Mouse (Mus musculus): ENCODE results near the gene Itgal. TPM values are rescaled to one million over a fixed set of nuclear protein-coding genes. Genes with fewer than 3 reads are reported as not detected.
A peak's percentile ranks its signal among the peaks of the same experiment; 100 is the strongest.
"Not testable (repeated sequence)": the region's sequence is repeated elsewhere in the genome, so short reads cannot be mapped to it uniquely, and the experiment has no call there.

Itgal gene
- polyA plus RNA-seq, 1 experiment from 2014 or later = 1.2 TPM

GRCm38 (mm10) chr7:127366249-127366648 lies 70.2 kb downstream of the Itgal start:
- Histone ChIP-seq H3K4me1 (ENCODE audit: control insufficient read depth, insufficient read depth, low read length) (no peaks in the 10 kb centered on the region), H3K4me3 (ENCODE audit: low read depth, low read length) (no peak overlapping the region), H3K9me3 (ENCODE audit: control insufficient read depth, low read length) (no peaks in the 10 kb centered on the region), H3K9ac (ENCODE audit: low read length) (no peak overlapping the region), H3K27ac (ENCODE audit: low read depth, low read length) (no peak overlapping the region), H3K36me3 (ENCODE audit: control insufficient read depth, insufficient read depth, low read length) (no peaks in the 10 kb centered on the region), H3K27me3 (ENCODE audit: control insufficient read depth, insufficient read depth, low read length) (peaks cover 5% of the 10 kb centered on the region; the same call in 1 of the 2 replicates), H3K4me2 (ENCODE audit: low read depth) (no peak overlapping the region)
- ATAC-seq (ENCODE audit: insufficient read depth, low FRiP score, low TSS enrichment) = no peak
- WGBS = 84% methylated on average over 3 of the region's 3 CpGs
- DNase-seq (ENCODE audit: low spot score) = no peak

DNA sequence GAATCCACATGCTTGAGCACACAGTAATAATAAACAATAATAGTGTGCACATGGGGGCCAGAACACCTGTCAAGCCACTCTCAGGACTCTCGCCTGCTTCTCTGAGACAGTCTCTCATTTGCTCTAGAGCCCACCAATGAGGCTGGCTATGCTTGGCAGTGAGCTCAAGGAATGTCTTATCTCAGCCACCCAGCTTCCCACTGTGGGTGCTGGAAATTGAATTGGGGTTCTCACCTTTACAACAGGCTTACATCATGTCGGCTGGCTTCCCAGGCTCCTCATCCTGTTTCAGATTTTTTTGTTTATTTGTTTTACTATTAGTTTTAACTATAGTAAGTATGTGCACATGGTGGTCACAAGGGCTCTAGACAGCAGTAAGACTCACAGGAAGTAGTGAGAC lies 75.2 kb downstream of the Itgal start:
- H3K4me3 ChIP-seq (ENCODE audit: low read depth, low read length) = no peak overlapping the region
- no peaks in the 10 kb centered on the region for H3K27me3 ChIP-seq (ENCODE audit: control insufficient read depth, insufficient read depth, low read length)
- H3K4me1 ChIP-seq (ENCODE audit: control insufficient read depth, insufficient read depth, low read length) = no peaks in the 10 kb centered on the region
- H3K9ac ChIP-seq (ENCODE audit: low read length) = no peak overlapping the region
- no peaks in the 10 kb centered on the region for H3K9me3 ChIP-seq (ENCODE audit: control insufficient read depth, low read length)
- no peaks in the 10 kb centered on the region for H3K36me3 ChIP-seq (ENCODE audit: control insufficient read depth, insufficient read depth, low read length)
- no peak for ATAC-seq (ENCODE audit: insufficient read depth, low FRiP score, low TSS enrichment)
- H3K4me2 ChIP-seq (ENCODE audit: low read depth) = no peak overlapping the region
- DNase-seq (ENCODE audit: low spot score) = no peak
- 87% methylated on average over 2 of the region's 2 CpGs for WGBS
- H3K27ac ChIP-seq (ENCODE audit: low read depth, low read length) = no peak overlapping the region

GRCm38 (mm10) chr7:127371870-127372269 lies 75.8 kb downstream of the Itgal start:
- not testable (repeated sequence) for H3K27ac ChIP-seq (ENCODE audit: low read depth, low read length); H3K4me2 ChIP-seq (ENCODE audit: low read depth); H3K9ac ChIP-seq (ENCODE audit: low read length); H3K36me3 ChIP-seq (ENCODE audit: control insufficient read depth, insufficient read depth, low read length); H3K4me3 ChIP-seq (ENCODE audit: low read depth, low read length); H3K27me3 ChIP-seq (ENCODE audit: control insufficient read depth, insufficient read depth, low read length); H3K9me3 ChIP-seq (ENCODE audit: control insufficient read depth, low read length); H3K4me1 ChIP-seq (ENCODE audit: control insufficient read depth, insufficient read depth, low read length); DNase-seq (ENCODE audit: low spot score); ATAC-seq (ENCODE audit: insufficient read depth, low FRiP score, low TSS enrichment)
- WGBS = 81% methylated on average over 3 of the region's 3 CpGs

GRCm38 (mm10) chr7:127375271-127376245 lies 79.5 kb downstream of the Itgal start, which contains the start of gene Zfp747:
Gene Zfp747 (minus strand): TSS chr7:127376050.
- H3K27me3 ChIP-seq (ENCODE audit: control insufficient read depth, insufficient read depth, low read length); H3K4me1 ChIP-seq (ENCODE audit: control insufficient read depth, insufficient read depth, low read length); H3K9me3 ChIP-seq (ENCODE audit: control insufficient read depth, low read length); H3K27ac ChIP-seq (ENCODE audit: low read depth, low read length); H3K36me3 ChIP-seq (ENCODE audit: control insufficient read depth, insufficient read depth, low read length): not testable (repeated sequence)
- Histone ChIP-seq H3K4me3 (ENCODE audit: low read depth, low read length) (peak within 1 kb of the TSS; percentile 69), H3K9ac (ENCODE audit: low read length) (peak within 1 kb of the TSS; percentile 75), H3K4me2 (ENCODE audit: low read depth) (peak within 1 kb of the TSS; percentile 75)
- 2% methylated on average over 49 of the region's 49 CpGs for WGBS
- peak; percentile 95 for ATAC-seq (ENCODE audit: insufficient read depth, low FRiP score, low TSS enrichment)
- peak; percentile 89 for DNase-seq (ENCODE audit: low spot score)

DNA sequence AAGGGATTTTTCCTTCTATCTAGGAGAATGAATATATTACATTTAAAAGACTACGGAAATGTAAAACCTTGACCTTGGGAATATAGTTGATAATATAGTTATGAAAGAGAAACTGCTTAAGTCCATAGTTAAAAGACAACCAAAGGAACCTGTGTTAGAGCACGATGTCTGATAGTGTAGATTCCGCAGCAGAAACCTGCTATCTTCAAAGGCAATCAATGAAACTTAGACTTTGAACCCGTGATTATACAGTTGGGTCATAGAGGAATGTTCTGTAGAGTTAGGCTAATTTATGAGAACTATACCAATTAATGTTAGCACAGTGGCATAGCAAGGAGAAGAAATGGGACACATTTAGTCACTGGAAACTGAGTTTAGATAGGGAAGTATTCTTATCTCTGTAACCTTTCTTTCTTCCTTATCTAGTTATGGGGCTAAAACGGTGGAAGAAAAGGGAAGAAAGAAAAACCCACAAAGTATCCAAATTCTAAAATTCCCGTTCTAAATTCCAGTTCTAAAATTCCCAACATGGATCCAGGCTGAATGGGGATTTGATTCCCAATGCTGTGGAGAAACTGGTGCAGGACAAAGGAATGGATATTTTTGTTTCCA lies 82.4 kb downstream of the Itgal start:
- 78% methylated on average over 6 of the region's 6 CpGs for WGBS
- ATAC-seq (ENCODE audit: insufficient read depth, low FRiP score, low TSS enrichment) = no peak
- no peak overlapping the region for H3K4me2 ChIP-seq (ENCODE audit: low read depth)

More for the DNA sequence above, 82.4 kb downstream of the Itgal start:
- no peak overlapping the region for H3K4me3 ChIP-seq (ENCODE audit: low read depth, low read length)
- no peak for DNase-seq (ENCODE audit: low spot score)
- H3K9ac ChIP-seq (ENCODE audit: low read length) = no peak overlapping the region
- H3K36me3 ChIP-seq (ENCODE audit: control insufficient read depth, insufficient read depth, low read length) = no peaks in the 10 kb centered on the region
- H3K4me1 ChIP-seq (ENCODE audit: control insufficient read depth, insufficient read depth, low read length) = no peaks in the 10 kb centered on the region
- H3K27ac ChIP-seq (ENCODE audit: low read depth, low read length) = no peak overlapping the region
- H3K27me3 ChIP-seq (ENCODE audit: control insufficient read depth, insufficient read depth, low read length) = no peaks in the 10 kb centered on the region
- no peaks in the 10 kb centered on the region for H3K9me3 ChIP-seq (ENCODE audit: control insufficient read depth, low read length)

Other genes starting within 250 kb of the Itgal start
- not detected in 2 replicates for gene Zg16, start 208.9 kb upstream of the Itgal start, polyA plus RNA-seq (2014; fragmentation: Nextera tagmentation; extraction: Ambion mirVana)
- 1.0 and 1.1 TPM in 2 replicates for gene AI467606, start 204.9 kb upstream of the Itgal start, polyA plus RNA-seq (2014; fragmentation: Nextera tagmentation; extraction: Ambion mirVana)
- 1.8 and 2.0 TPM in 2 replicates for gene Qprt, start 174.0 kb upstream of the Itgal start, polyA plus RNA-seq (2014; fragmentation: Nextera tagmentation; extraction: Ambion mirVana)
- gene Spn, start 158.4 kb upstream of the Itgal start, polyA plus RNA-seq (2014; fragmentation: Nextera tagmentation; extraction: Ambion mirVana) = 0.27 TPM in 1 of 2 replicates, not detected in the other
- gene Cd2bp2, start 100.2 kb upstream of the Itgal start, polyA plus RNA-seq (2014; fragmentation: Nextera tagmentation; extraction: Ambion mirVana) = 91.6 and 92.0 TPM in 2 replicates
- 23.9 and 28.8 TPM in 2 replicates for gene Tbc1d10b, start 87.8 kb upstream of the Itgal start, polyA plus RNA-seq (2014; fragmentation: Nextera tagmentation; extraction: Ambion mirVana)
- gene Mylpf, start 87.4 kb upstream of the Itgal start, polyA plus RNA-seq (2014; fragmentation: Nextera tagmentation; extraction: Ambion mirVana) = 87.1 and 113 TPM in 2 replicates
- gene Zfp553, start 63.2 kb upstream of the Itgal start, polyA plus RNA-seq (2014; fragmentation: Nextera tagmentation; extraction: Ambion mirVana) = 28.7 and 31.4 TPM in 2 replicates
- 19.6 and 22.0 TPM in 2 replicates for gene Sept1, start 63.1 kb upstream of the Itgal start, polyA plus RNA-seq (2014; fragmentation: Nextera tagmentation; extraction: Ambion mirVana)
- gene Zfp771, start 52.0 kb upstream of the Itgal start, polyA plus RNA-seq (2014; fragmentation: Nextera tagmentation; extraction: Ambion mirVana) = 53.2 and 54.5 TPM in 2 replicates
- gene Dctpp1, start 35.6 kb upstream of the Itgal start, polyA plus RNA-seq (2014; fragmentation: Nextera tagmentation; extraction: Ambion mirVana) = 205 and 228 TPM in 2 replicates
- gene Sephs2, start 22.2 kb upstream of the Itgal start, polyA plus RNA-seq (2014; fragmentation: Nextera tagmentation; extraction: Ambion mirVana) = 78.0 and 79.2 TPM in 2 replicates
- 5.1 and 7.0 TPM in 2 replicates for gene Zfp768, start 49.3 kb downstream of the Itgal start, polyA plus RNA-seq (2014; fragmentation: Nextera tagmentation; extraction: Ambion mirVana)
- gene Zfp747, start 79.8 kb downstream of the Itgal start, polyA plus RNA-seq (2014; fragmentation: Nextera tagmentation; extraction: Ambion mirVana) = 9.4 and 9.8 TPM in 2 replicates
- gene 9130019O22Rik, start 90.9 kb downstream of the Itgal start, polyA plus RNA-seq (2014; fragmentation: Nextera tagmentation; extraction: Ambion mirVana) = 6.5 and 8.9 TPM in 2 replicates
- 7.1 and 8.1 TPM in 2 replicates for gene E430018J23Rik, start 97.4 kb downstream of the Itgal start, polyA plus RNA-seq (2014; fragmentation: Nextera tagmentation; extraction: Ambion mirVana)
- 7.5 and 7.6 TPM in 2 replicates for gene Zfp764, start 110.6 kb downstream of the Itgal start, polyA plus RNA-seq (2014; fragmentation: Nextera tagmentation; extraction: Ambion mirVana)
- 31.6 and 33.9 TPM in 2 replicates for gene Zfp688, start 125.8 kb downstream of the Itgal start, polyA plus RNA-seq (2014; fragmentation: Nextera tagmentation; extraction: Ambion mirVana)
- gene Zfp689, start 152.9 kb downstream of the Itgal start, polyA plus RNA-seq (2014; fragmentation: Nextera tagmentation; extraction: Ambion mirVana) = 11.7 and 16.4 TPM in 2 replicates
- 55.5 and 71.8 TPM in 2 replicates for gene Prr14, start 163.4 kb downstream of the Itgal start, polyA plus RNA-seq (2014; fragmentation: Nextera tagmentation; extraction: Ambion mirVana)
- 15.4 and 17.1 TPM in 2 replicates for gene Fbrs, start 182.9 kb downstream of the Itgal start, polyA plus RNA-seq (2014; fragmentation: Nextera tagmentation; extraction: Ambion mirVana)
- gene Srcap, start 215.7 kb downstream of the Itgal start, polyA plus RNA-seq (2014; fragmentation: Nextera tagmentation; extraction: Ambion mirVana) = 58.3 and 66.0 TPM in 2 replicates
- gene Gm42715, start 223.3 kb downstream of the Itgal start, polyA plus RNA-seq (2014; fragmentation: Nextera tagmentation; extraction: Ambion mirVana) = 18.4 TPM in 2 replicates

Measured in neural tube, embryonic 11.5 days (tissue).